In genomic region chr1:36228461-36228860, GRCm38 (mm10) we compare ENCODE assay signal across 21 mouse cellular contexts. TPM values are rescaled to one million over a fixed set of nuclear protein-coding genes. Genes with fewer than 3 reads are reported as not detected.
DNase-seq lines count a peak whose midpoint lies in the region; ATAC-seq and TF ChIP-seq lines count a peak whose summit lies in the region.
"Had no signal": no experiment of that assay in that cellular context is flagged by ENCODE, and none has a peak within 500 bp of the region (broad histone marks: within the 10 kb centered on the region; RNA-seq: fewer than 3 reads in every experiment).

No protein-coding gene starts in this region.

- no peak for ATAC-seq in heart, embryonic 12.5 days (ENCODE audit: insufficient number of reproducible peaks, low FRiP score)
- ATAC-seq in midbrain, embryonic 11.5 days (ENCODE audit: low FRiP score) = no peak
- no peak for ATAC-seq in midbrain, embryonic 14.5 days (ENCODE audit: low FRiP score, low TSS enrichment)
- ATAC-seq: activated CD4-positive, CD25-positive, alpha-beta regulatory T cell, adult 4 months; forebrain, embryonic 13.5 days; forebrain, embryonic 15.5 days; forebrain, postnatal 0 days; Patski had no signal

- H3K27me3 ChIP-seq in heart, embryonic 12.5 days (replicated peaks) = no peaks in the 10 kb centered on the region
- no peaks in the 10 kb centered on the region for H3K27me3 ChIP-seq in midbrain, embryonic 11.5 days (ENCODE audit: control insufficient read depth, insufficient read depth, low read length)
- H3K27me3 ChIP-seq in midbrain, embryonic 14.5 days (ENCODE audit: control insufficient read depth, insufficient read depth, low read length) = no peaks in the 10 kb centered on the region
- no peaks in the 10 kb centered on the region for H3K27me3 ChIP-seq in thymus, adult 2 months (ENCODE audit: control insufficient read depth, insufficient read depth, low read length)
- H3K27me3 ChIP-seq: embryonic facial prominence, embryonic 12.5 days; forebrain, embryonic 13.5 days; forebrain, embryonic 15.5 days; Patski had no signal

- no peak overlapping the region for H3K4me2 ChIP-seq in heart, embryonic 12.5 days
- no peak overlapping the region for H3K4me2 ChIP-seq in midbrain, embryonic 11.5 days
- no peak overlapping the region for H3K4me2 ChIP-seq in midbrain, embryonic 14.5 days (ENCODE audit: low read length)
- H3K4me2 ChIP-seq: embryonic facial prominence, embryonic 12.5 days; forebrain, embryonic 13.5 days; forebrain, embryonic 15.5 days had no signal

- no peak for TF ChIP-seq POLR2A in thymus, adult 2 months (IDR thresholded peaks at IDR 0.05; ENCODE audit: control insufficient read depth, extremely low read depth, insufficient read depth, low read length, poor library complexity)

- H3K36me3 ChIP-seq in heart, embryonic 12.5 days = peaks cover 56% of the 10 kb centered on the region
- 0 out of 2 replicates have a peak, but pooled peaks cover 5% of the 10 kb centered on the region for H3K36me3 ChIP-seq in midbrain, embryonic 11.5 days (ENCODE audit: control insufficient read depth, insufficient read depth, low read length)
- H3K36me3 ChIP-seq in midbrain, embryonic 14.5 days (ENCODE audit: control insufficient read depth, insufficient read depth, low read length) = peaks cover 69% of the 10 kb centered on the region
- H3K36me3 ChIP-seq in thymus, adult 2 months (ENCODE audit: control insufficient read depth, insufficient read depth, low read length) = peaks cover 63% of the 10 kb centered on the region

- no peak overlapping the region for H3K9ac ChIP-seq in heart, embryonic 12.5 days
- no peak overlapping the region for H3K9ac ChIP-seq in midbrain, embryonic 11.5 days (ENCODE audit: low read length)
- no peak overlapping the region for H3K9ac ChIP-seq in midbrain, embryonic 14.5 days (replicated peaks; ENCODE audit: low read length)
- H3K9ac ChIP-seq: embryonic facial prominence, embryonic 12.5 days; forebrain, embryonic 13.5 days; forebrain, embryonic 15.5 days; forebrain, postnatal 0 days had no signal

- TF ChIP-seq CTCF in thymus, adult 2 months (IDR thresholded peaks at IDR 0.05; ENCODE audit: borderline replicate concordance, control insufficient read depth, extremely low read depth, insufficient read depth, low read length, poor library complexity) = no peak

- 75% methylated on average over 9 of the region's 9 CpGs for WGBS in heart, embryonic 12.5 days
- 87% methylated on average over 9 of the region's 9 CpGs for WGBS in midbrain, embryonic 11.5 days
- WGBS in midbrain, embryonic 14.5 days = 83% methylated on average over 9 of the region's 9 CpGs
- WGBS in thymus, adult 2 months = 95% methylated on average over 9 of the region's 9 CpGs

- no peak overlapping the region for H3K4me3 ChIP-seq in heart, embryonic 12.5 days
- no peak overlapping the region for H3K4me3 ChIP-seq in midbrain, embryonic 11.5 days (ENCODE audit: low read depth, low read length)
- H3K4me3 ChIP-seq in midbrain, embryonic 14.5 days (replicated peaks; ENCODE audit: low read depth, low read length) = no peak overlapping the region
- H3K4me3 ChIP-seq in thymus, adult 2 months (ENCODE audit: control insufficient read depth, insufficient read depth, low read length) = no peak overlapping the region
- H3K4me3 ChIP-seq: embryonic facial prominence, embryonic 10.5 days; embryonic facial prominence, embryonic 12.5 days; forebrain, embryonic 13.5 days; forebrain, embryonic 15.5 days had no signal

- no peaks in the 10 kb centered on the region for H3K4me1 ChIP-seq in heart, embryonic 12.5 days (replicated peaks)
- H3K4me1 ChIP-seq in midbrain, embryonic 11.5 days (ENCODE audit: control insufficient read depth, insufficient read depth, low read length) = no peaks in the 10 kb centered on the region
- no peaks in the 10 kb centered on the region for H3K4me1 ChIP-seq in midbrain, embryonic 14.5 days (ENCODE audit: control insufficient read depth, insufficient read depth, low read length)
- no peaks in the 10 kb centered on the region for H3K4me1 ChIP-seq in thymus, adult 2 months (replicated peaks; ENCODE audit: control insufficient read depth, insufficient read depth, low read length)
- H3K4me1 ChIP-seq: embryonic facial prominence, embryonic 10.5 days; embryonic facial prominence, embryonic 12.5 days; forebrain, embryonic 13.5 days; forebrain, embryonic 15.5 days had no signal

- no peaks in the 10 kb centered on the region for H3K9me3 ChIP-seq in heart, embryonic 12.5 days (replicated peaks)
- H3K9me3 ChIP-seq in midbrain, embryonic 11.5 days (ENCODE audit: control insufficient read depth, low read length) = no peaks in the 10 kb centered on the region
- H3K9me3 ChIP-seq in midbrain, embryonic 14.5 days (ENCODE audit: control insufficient read depth, low read length) = no peaks in the 10 kb centered on the region
- H3K9me3 ChIP-seq: embryonic facial prominence, embryonic 10.5 days; embryonic facial prominence, embryonic 12.5 days; forebrain, embryonic 13.5 days; forebrain, embryonic 15.5 days; G1E had no signal

- DNase-seq in heart, adult 11 months = peak; percentile 74
- DNase-seq in midbrain, embryonic 11.5 days (ENCODE audit: low spot score, missing footprints) = peak; percentile 77
- DNase-seq in midbrain, embryonic 14.5 days = no peak
- no peak for DNase-seq in thymus, adult 2 months
- DNase-seq: adrenal gland, adult 8-10 months; adrenal gland, postnatal 14 days; adrenal gland, postnatal 36 days; cerebellum, adult 11-12 months; cerebellum, adult 2 months; cerebellum, adult 9-10 months; cerebellum, postnatal 10 days; cerebellum, postnatal 25 days; forebrain, postnatal 0 days had no signal

- no peak overlapping the region for H3K27ac ChIP-seq in heart, embryonic 12.5 days (ENCODE audit: poor library complexity, severe bottlenecking)
- no peak overlapping the region for H3K27ac ChIP-seq in midbrain, embryonic 11.5 days (ENCODE audit: low read depth, low read length)
- no peak overlapping the region for H3K27ac ChIP-seq in midbrain, embryonic 14.5 days (replicated peaks; ENCODE audit: low read depth, low read length)
- no peak overlapping the region for H3K27ac ChIP-seq in thymus, adult 2 months (ENCODE audit: control insufficient read depth, insufficient read depth, low read length)
- H3K27ac ChIP-seq: embryonic facial prominence, embryonic 10.5 days; embryonic facial prominence, embryonic 12.5 days; forebrain, embryonic 13.5 days; forebrain, embryonic 15.5 days had no signal

RNA-seq across cellular contexts. Expression of gene Uggt1, which starts 16.1 kb away (rescaled TPM):
- polyA plus RNA-seq in heart, embryonic 12.5 days (2016; fragmentation: Nextera tagmentation; extraction: Ambion mirVana) = 46.0 and 53.3 TPM in 2 replicates
- 80.7 and 83.0 TPM in 2 replicates for polyA plus RNA-seq in midbrain, embryonic 11.5 days (2014; fragmentation: Nextera tagmentation; extraction: Ambion mirVana)
- 54.0 and 73.8 TPM in 2 replicates for polyA plus RNA-seq in midbrain, embryonic 14.5 days (2014; fragmentation: Nextera tagmentation; extraction: Ambion mirVana)
- polyA plus RNA-seq in thymus, adult 2 months (2012; rRNA removed) = 31.8 and 33.0 TPM in 2 replicates

RNA-seq across cellular contexts. Expression of gene Neurl3, which starts 46.0 kb away (rescaled TPM):
- 2.4 and 2.6 TPM in 2 replicates for polyA plus RNA-seq in heart, embryonic 12.5 days (2016; fragmentation: Nextera tagmentation; extraction: Ambion mirVana)
- 0.33 and 0.57 TPM in 2 replicates for polyA plus RNA-seq in midbrain, embryonic 11.5 days (2014; fragmentation: Nextera tagmentation; extraction: Ambion mirVana)
- 0.90 and 1.2 TPM in 2 replicates for polyA plus RNA-seq in midbrain, embryonic 14.5 days (2014; fragmentation: Nextera tagmentation; extraction: Ambion mirVana)
- 13.4 and 14.3 TPM in 2 replicates for polyA plus RNA-seq in thymus, adult 2 months (2012; rRNA removed)

Comparison
In these comparisons a context has a peak if more than half of its experiments do, and no peak if none do; other contexts are left out.
1. DNase-seq: peak in heart, adult 11 months (single experiment) and midbrain, embryonic 11.5 days (single experiment); none in midbrain, embryonic 14.5 days (single experiment) and thymus, adult 2 months (single experiment).